Mouse (Mus musculus): ENCODE results near the gene Slc31a1.
A peak's percentile ranks its signal among the peaks of the same experiment; 100 is the strongest.

The Slc31a1 gene

DNA sequence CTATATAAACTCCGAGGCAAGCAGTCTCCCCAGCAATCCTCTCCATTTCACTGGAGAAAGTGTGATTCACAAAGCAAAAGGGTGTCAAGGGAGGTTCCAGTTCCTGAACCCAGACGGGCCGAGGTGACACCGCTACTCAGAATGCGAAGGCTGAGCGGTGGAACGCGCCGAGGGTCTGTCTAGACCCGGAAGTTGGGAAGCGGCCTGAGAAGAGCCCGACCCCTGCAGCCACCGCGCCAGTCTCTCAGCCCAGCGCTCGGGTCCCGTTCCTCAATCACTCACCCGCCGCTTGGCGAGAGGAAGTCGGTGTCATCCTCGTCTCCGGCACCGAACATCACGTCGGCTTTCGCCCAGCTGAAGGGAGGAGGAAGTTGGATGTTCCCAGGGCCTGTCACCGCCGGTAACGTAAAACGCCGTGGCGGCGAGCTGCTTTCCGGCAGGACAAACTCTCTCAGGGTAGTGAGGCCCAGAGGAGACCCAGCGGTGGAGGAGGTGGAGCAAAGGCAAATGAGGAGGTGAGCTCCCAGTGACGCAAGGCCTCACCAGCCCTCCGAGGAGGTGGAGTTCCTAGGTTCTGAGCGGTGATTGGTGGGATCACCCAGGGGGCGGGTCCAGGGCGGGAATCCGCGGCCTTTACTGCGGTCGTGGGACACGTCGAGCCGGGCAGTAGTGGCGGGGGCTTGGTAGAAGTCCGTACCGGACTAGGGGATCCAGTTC, at the start of gene Slc31a1, which contains the start of gene Fkbp15:
Slc31a1 (plus strand) TSS at position 640 of the 717 bp plus-strand sequence.
Fkbp15 (minus strand) TSS at position 461 of the 717 bp plus-strand sequence.
- DNase-seq (ENCODE audit: low read depth): peak; percentile 95

DNA sequence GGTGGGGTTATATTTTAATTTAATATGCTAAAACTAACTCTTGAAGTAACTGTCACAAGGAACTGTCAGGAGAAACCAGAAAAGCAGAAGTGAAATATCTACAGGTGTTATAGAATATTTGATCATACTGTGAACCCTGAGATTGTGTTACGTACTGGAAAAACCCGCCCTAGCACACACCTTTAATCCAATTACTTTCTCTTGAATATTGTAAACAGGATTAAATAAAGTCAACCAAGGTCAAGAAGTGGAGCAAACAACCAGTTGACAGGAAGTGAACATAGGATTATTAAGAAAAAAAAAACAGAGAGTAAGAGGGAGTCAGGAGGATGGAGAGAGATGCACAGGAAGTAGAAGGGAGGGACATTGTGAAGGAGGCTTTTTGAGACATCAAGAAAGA, 47.7 kb upstream of the Slc31a1 start:
- DNase-seq (ENCODE audit: low read depth): no peak

DNA sequence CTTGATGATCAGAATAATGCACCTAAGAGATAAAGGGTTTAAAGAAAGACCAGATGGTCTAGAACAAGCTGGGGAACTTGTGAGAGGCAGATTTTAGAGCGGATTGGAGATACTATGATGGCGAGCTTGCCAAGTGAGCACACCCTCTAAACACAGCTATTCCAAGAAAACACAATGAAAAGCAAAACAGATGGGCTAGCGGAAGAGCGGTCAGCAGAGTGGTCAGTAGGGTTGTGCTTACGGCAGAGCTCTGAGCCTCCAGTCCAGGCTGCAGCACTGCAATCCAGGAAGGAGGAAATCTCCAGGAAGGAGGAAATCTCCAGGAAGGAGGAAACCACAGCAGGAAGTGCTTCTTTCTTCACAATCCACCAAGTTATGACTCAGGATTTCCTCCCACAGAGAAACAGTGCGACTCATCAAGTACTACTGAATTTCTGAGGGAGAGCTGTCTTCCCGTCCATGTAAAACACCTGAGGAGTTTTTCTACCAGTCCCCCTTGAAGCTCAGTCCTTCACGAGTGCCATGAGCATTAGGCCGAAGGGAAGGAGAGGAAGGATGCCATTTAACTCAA, 46.8 kb upstream of the Slc31a1 start:
- no peak for DNase-seq (ENCODE audit: low read depth)

DNA sequence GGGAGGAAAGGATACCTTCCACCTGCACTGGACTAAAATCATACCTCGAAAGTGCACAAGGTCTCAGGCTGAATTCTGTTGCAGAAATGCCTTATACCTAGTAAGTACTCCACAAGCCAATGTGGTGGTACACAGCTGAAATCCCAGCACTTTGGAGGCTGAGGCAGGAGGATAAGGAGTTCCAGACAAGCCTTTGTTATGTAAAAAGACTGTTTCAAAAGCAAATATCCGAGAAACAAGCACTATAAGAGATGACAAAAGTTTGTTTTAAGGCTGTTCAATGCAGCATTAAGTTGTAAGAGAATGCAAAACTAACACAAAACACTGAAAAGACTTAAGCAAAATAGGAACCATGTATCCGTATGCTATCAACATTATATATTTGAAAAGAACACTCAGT, 46.0 kb upstream of the Slc31a1 start:
- no peak for DNase-seq (ENCODE audit: low read depth)

DNA sequence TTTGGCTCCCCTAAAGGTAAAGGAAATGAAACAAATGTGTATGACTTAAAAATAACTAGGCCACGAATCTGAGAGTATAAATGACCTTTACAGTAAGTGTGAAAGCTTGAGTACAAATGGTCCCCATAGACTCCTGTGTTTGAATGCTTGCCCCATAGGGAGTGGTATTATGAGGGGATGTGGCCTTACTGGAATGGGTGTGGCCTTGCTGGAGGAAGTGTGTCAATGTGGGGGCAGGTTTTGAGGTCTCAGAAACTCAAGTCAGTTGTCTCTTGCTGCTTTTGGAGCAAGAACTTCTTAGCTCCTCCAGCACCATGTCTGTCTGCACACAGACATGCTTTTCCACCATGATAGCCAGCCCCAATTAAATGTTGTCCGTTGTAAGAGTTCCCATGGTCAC, 44.1 kb upstream of the Slc31a1 start:
- DNase-seq (ENCODE audit: low read depth): no peak

DNA sequence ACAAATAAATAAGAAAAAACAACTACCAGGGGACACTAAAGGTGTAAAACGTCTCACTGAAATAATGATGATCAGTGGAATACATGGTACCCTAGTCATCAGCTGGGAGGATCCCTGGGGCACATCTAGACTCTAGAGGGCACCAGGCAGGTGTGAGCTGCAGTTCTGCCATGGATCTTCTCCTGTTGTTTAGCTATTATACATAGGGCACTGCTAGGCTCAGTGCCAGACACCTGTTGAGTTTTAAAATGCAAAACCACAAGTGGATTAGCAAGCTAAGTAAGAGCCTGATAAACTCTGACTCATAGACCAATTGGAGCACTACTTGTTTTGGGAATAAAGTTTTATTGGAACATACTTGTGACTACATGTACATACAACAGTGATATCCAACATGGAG, 42.2 kb upstream of the Slc31a1 start:
- DNase-seq (ENCODE audit: low read depth): no peak

DNA sequence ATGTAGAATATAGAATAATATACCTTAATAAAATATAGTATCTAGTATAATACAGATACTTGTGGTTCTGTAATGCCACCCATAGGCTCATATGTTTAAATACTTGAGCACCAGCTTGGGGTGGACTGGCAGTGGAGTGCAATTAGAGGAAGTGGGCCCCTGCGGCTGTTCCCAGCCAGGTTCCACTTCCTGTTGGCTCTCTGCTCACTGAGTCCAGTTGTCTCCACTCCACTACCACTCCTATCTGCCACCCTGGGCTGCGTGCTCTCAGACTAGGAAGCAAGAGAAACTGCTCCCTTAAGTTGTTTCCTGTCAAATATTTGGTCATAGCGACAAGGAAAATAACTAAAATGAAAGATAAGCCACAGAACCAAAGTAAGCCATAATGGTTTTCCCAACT, 37.8 kb upstream of the Slc31a1 start:
- DNase-seq (ENCODE audit: low read depth): no peak

DNA sequence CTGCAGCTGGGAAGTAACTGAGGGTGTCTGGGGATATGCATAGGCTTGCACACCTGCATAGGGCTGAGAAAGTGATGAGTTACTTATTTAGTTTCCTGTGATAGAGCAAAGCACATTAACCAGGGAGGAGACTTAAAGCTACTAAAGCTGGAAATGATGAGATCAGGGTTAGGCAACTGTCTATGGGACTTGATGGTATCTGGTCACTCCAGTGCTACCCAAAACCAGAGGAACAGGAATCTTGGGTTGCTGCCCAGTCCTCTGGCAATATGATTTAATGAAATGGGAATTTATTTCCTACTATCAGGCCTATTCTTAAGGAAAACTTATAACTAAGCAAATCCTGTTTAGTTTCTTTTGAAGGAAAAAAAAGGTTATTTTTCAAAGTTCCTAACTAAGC, 34.4 kb upstream of the Slc31a1 start:
- DNase-seq (ENCODE audit: low read depth): no peak

DNA sequence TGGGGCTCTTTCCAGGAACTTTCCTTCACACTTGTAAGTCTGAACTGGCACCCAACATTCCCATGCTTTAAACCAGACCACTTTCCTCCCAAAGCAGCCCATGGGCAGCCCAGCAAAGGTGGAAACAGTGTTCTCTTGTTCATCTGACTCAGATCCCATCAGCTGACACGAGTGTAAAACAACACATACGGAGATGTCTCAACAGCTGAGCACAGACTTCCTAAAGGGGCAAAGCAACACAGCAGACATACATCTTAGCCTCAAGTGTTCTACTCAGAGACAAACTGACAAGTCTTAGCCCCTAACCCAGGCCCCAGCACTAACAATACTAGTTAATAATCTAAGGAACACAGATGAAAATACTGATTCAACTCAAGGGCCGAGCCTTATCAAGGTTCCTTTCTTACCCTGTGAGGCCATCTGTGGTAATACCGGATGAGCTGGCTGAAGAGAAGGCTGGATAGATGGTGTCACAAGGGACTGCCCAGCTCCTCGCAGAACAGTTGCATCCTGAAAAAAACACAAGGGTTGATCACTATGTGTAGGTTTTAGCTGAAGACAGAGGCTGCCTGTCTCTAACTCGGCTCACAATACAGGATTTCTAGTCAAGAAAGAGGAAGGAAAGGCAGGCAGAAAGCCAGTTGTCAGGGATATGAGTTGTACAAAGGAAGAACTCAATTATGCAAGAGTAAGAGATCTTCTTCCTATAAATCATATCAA, 31.4 kb upstream of the Slc31a1 start:
- DNase-seq (ENCODE audit: low read depth): no peak

DNA sequence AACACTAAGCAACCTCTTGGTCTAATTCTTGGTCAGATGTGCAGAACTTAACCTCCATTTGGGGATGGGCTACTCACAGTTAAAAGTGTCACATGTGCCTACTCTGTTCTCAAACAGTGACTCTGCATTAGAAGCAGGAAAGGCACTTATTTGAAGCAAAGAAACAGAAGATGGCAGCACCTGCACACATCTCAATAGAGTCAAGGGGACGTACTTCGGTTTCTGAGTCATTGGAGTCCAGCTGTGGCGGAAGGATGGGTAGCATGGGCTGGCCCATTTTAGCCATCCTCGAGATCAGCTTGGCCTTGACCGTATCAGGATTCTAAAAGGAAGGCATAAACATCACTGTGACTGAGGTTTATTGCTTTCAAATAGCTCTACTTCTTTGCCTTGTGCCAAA, 28.6 kb upstream of the Slc31a1 start:
- DNase-seq (ENCODE audit: low read depth): no peak

DNA sequence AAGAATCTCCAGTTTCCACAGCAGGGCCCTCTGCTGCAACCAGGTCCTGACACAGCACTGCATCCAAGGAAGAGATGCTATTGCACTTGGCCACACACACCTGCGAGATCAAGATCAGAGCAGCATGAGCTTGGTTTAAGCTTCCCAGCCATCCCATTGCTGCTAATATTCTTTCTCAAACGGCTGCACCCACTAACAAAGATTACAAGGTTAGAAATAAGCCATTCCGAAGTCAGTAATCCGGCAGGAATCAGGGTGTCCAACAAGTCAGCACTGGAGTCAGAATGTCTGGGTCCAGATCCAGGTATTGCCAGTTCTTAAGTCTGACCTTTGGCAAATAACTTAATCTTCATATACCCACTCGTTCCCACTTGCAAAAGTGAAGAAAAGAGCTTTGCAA, 22.0 kb upstream of the Slc31a1 start:
- DNase-seq (ENCODE audit: low read depth): no peak

DNA sequence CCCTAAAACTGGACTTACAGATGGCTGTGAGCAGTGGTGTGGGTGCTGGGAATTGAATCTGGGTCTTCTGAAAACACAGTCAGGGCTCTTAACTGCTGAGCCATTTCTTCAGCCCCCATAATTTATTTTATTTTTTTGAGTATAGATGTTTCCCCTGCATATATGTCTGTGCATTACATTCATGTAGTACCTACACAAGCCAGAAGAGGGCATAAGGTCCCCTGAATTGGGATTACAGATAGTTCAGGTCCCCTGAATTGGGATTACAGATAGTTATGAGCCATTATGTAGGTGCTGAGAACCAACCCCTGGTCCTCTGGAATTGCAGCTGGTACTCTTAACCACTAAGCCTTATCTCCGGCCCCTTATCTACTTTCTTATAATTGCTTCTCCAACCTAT, 16.5 kb upstream of the Slc31a1 start:
- DNase-seq (ENCODE audit: low read depth): no peak

DNA sequence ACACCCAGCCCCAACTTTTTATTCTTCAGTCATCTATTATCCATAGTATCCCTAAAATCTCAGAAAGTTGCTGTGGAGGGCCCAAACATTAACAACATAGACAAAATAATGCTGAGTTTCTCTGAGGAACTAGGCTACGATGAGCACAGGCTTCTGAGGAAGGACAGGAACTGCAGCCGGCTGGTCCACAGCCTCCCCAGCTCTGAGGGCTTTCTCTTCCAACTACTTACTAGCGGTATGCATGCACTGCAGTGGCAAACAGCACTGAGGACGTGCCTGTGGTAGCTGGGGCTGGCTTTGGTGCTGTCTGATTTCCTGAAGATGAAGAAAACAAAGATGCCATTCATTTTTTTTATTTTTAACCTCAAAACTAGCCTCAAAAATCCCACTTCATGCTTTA, 14.7 kb upstream of the Slc31a1 start:
- DNase-seq (ENCODE audit: low read depth): no peak

DNA sequence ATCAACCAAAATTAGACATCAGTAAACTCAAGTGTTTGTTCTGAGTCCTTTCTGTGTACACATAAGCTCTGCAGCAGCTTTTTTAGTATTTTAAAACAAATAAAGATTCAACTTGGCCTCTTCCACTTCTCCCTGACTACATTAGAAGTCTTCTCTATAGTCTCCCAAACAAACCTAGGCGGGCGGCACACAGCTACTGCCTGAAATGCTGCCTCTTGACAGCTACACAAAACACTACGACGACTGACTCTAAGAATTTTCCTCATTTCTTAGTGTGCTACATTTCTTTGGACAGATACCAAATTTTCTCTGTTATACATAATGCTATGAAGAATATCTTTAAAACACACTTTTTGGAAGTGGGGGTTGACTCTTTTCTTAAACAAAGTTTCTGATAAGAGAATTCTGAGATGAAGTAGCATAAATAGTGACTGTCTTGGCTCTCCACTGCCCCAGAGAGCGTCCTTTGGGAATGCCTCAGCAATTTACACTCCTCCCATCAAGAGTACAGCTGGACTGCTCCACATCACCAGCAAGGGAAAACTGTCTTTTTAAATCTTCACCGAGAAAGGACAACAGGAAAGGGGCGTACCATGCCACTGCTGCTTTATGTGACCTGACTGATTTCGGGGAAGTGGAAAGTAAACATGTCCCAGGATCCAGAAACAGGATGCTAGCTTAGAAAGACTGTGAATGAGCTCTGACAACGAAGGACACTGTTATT, 12.8 kb upstream of the Slc31a1 start:
- no peak for DNase-seq (ENCODE audit: low read depth)

DNA sequence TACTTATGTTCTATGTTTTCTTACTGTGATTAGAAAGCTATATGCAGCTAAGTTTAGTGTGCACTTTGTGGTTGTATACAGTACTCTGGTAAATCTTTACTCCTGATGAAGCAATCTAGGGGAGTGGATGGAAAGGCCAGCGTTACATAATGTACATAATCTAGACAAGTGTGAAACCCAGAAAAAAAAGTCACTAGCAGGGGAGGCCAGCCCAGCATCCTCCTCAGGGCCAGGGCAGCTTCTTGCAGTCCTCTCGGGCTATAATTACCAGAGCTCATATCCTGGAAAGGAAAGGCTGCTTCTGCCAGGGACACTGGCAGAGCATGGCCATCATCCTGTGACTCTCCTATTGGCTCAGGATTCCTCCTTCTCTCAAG, 12.2 kb upstream of the Slc31a1 start:
- no peak for DNase-seq (ENCODE audit: low read depth)

DNA sequence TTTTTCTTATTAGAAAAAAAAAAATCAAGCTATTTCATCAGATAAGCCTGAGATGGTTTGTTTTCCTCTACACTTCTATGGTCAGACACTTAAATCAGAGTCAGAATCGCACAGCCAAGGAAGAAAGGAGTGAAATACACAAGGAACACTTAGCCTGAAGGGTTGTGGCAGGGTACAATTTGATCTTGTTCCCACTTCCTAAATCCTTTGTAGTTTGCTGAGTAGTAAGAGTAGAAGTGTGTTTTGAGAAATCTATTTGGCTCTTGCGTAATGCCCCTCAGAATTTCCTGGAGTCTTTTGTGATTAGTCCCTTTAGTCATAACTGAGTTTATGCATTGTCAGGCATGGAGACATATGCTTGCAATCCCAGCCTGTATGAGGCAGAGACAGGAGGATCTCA, 11.2 kb upstream of the Slc31a1 start:
- DNase-seq (ENCODE audit: low read depth): no peak

DNA sequence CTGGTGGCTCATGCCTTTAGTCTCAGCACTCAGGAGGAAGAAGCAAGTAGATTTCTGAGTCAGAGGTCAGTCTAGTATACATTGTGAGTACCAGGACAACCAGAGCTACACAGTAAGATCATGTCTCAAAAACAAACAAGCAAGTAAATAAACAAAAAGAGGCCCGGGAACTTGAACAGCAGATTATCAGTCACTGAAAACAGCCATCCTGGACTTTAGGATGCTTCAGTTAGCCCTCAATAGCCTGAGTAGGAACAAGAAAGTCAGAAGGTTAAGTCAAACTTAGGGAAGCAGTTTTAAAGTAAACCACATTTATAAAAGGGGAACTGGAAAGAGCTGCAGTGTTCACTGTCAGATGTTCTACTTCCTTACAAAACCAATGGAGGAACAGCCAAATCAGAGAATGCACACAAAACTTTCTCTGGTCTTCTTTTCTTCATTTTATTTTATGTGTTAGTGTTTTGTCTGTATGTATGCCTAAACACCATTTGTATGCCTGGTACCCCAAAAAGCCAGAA, 2.8 kb upstream of the Slc31a1 start:
- no peak for DNase-seq (ENCODE audit: low read depth)

DNA sequence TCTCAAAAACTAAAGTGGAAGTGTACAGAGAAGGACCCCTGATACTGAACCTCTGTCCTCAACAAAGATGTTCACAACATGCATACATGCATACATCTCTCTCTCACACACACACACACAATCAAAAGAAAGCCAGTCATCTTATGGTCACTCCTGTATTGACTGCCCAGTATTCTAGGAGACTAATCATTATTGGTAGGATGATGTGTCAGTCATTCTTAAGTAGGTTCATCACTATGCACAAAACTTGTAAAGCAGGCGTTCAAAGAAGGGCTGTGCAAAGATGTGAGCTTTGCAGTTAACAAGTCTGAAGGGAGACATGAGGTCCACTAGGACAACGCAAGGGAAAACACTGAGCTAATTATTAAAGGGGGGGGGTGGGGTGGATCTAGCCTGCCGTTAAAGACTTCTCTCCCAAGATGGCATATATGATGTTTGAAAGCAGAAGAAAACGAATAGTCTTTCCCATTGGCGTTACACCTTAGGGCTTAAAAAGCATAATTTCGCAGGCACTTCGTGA, 1.2 kb upstream of the Slc31a1 start:
- DNase-seq (ENCODE audit: low read depth): no peak

DNA sequence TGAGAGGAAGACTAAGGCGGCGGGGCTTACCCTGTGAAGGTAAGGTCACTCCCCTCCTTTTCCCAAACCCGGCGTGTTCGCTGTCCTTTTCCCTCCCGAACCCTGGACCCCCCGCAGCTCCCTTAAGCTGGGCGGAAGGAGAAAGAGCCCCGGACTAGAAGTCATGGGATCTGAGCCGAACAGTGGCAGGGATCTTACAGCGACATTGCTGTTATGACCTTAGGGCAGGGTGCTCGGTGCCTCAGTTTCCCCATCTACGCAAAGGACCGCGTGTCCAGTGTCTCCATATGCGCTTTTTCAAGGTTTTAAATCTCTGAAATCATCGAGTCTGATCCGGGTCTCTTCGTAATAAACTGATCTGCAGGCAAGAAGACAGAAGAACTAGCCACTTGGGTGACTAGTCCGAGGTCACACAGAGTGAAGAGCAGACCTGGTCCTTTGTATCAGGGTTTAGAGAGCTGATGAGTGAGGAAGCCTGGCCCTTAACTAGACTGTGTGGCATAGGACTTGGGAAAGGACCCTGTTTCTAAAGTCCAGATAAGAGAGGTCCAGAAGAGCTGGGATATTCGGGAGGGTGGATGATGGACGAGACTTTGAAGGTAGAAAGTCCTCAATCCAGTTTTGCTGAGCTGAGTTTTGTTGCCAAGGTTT, 403 bp downstream of the Slc31a1 start:
- no peak for DNase-seq (ENCODE audit: low read depth)

DNA sequence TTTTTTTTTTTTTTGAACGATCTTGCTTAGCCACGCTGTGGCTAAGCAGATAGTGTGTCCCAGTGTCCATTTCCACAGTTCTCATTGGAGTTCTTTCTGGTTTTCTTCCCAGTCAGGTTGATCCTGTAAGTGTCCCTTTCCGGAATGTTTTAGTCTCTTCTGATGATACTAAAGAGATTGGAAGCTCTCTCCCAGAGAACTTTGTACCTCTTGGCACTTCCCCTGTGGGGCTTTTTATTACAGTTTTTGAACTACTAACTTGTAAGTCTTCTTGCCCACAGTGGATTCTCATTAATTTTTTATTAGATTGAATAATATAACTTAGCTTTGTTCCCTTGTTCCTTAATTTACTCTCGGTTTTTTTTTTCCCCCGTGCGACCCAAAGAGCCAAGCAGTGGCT, 1.0 kb downstream of the Slc31a1 start:
- DNase-seq (ENCODE audit: low read depth): no peak

DNA sequence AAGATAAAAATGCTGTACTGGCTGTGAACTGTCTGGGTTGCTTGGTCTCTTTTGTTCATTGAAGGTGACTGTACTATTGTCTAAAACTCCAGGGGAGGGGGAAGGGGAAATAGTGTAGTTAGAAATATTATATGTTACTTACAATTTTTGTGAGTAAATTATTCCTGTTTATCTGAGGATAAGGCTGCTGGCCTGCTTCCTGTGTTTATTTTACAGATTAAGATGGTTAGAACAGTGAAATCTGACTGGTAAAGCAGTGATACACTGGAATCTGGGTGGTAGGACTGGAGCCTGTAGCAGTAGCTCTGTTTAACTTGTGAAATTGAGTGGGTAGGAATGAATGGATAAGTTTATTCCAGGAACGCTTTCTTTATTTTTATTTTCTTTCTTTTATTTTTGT, 1.5 kb downstream of the Slc31a1 start:
- DNase-seq (ENCODE audit: low read depth): no peak

DNA sequence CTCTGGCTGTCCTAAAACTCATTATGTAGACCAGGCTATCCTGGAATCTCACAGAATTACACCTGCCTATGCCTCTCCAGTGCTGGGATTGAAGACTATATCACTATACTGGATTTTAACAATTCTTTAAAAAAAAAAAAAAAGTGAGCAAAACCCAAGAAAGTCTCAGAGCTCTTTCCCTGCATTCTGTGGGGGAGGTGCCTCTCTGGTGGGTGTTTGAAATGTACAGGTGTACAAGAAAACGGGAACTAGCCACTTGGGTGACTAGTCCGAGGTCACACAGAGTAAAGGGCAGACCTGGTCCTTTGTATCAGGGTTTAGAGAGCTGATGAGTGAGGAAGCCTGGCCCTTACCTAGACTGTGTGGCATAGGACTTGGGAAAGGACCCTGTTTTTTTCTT, 1.9 kb downstream of the Slc31a1 start:
- DNase-seq (ENCODE audit: low read depth): no peak

All from fibroblast of lung, adult 2 months (primary cell).